Mouse (Mus musculus) midbrain, embryonic 15.5 days (tissue): ENCODE results near the gene Smug1. TPM values are rescaled to one million over a fixed set of nuclear protein-coding genes. Genes with fewer than 3 reads are reported as not detected.

Experiments used
- ATAC-seq: fragments of 200-750 bp; cut with Nextera tagmentation; replicated peaks from 2 replicates; pipeline ENCODE4 v1.8.0; 2017; ENCODE audit warnings: moderate TSS enrichment
- H3K27ac ChIP-seq: fragments of 300-500 bp; sonication (generic); 2 replicates; pipeline ENCODE4 v1.5.1; 2015; ENCODE audit warnings: mild to moderate bottlenecking, inconsistent platforms
- H3K27me3 ChIP-seq: fragments of 300-500 bp; sonication (generic); replicated peaks from 2 replicates; pipeline ENCODE4 v1.6.1; 2015; ENCODE audit warnings: inconsistent platforms
- H3K36me3 ChIP-seq: fragments of 300-500 bp; sonication (generic); replicated peaks from 2 replicates; pipeline ENCODE4 v1.6.1; 2015; ENCODE audit warnings: inconsistent platforms
- H3K4me1 ChIP-seq: fragments of 300-500 bp; sonication (generic); 2 replicates; pipeline ENCODE4 v1.6.1; 2015; ENCODE audit warnings: inconsistent platforms
- H3K4me2 ChIP-seq: fragments of 300-500 bp; sonication (generic); 2 replicates; pipeline ENCODE4 v1.6.1; 2015; ENCODE audit warnings: inconsistent platforms, mild to moderate bottlenecking, moderate library complexity
- H3K4me3 ChIP-seq: fragments of 300-500 bp; sonication (generic); 2 replicates; pipeline ENCODE4 v1.5.1; 2015; ENCODE audit warnings: mild to moderate bottlenecking, inconsistent platforms
- H3K9ac ChIP-seq: fragments of 300-500 bp; sonication (generic); 2 replicates; pipeline ENCODE4 v1.6.1; 2015; ENCODE audit warnings: mild to moderate bottlenecking, inconsistent platforms
- H3K9me3 ChIP-seq: fragments of 300-500 bp; sonication (generic); 2 replicates; pipeline ENCODE4 v1.6.1; 2016; ENCODE audit warnings: inconsistent platforms
- WGBS: fragments of 180-500 bp; shearing (Covaris S2); methylation state at CpG from one replicate; pipeline ENCODE4 v1.1.7; 2015; ENCODE audit warnings: mixed read lengths; 5-methylcytosine and 5-hydroxymethylcytosine counted together
- polyA plus RNA-seq: library from polyadenylated mRNA; unstranded; fragments of >200 nt; fragmentation: Nextera tagmentation; extraction: Ambion mirVana; gene quantifications from 2 replicates; pipeline ENCODE4 v1.2.1, GENCODE M21; 2015

Gene Smug1
- 23.4 and 24.2 TPM in 2 replicates for polyA plus RNA-seq

DNA sequence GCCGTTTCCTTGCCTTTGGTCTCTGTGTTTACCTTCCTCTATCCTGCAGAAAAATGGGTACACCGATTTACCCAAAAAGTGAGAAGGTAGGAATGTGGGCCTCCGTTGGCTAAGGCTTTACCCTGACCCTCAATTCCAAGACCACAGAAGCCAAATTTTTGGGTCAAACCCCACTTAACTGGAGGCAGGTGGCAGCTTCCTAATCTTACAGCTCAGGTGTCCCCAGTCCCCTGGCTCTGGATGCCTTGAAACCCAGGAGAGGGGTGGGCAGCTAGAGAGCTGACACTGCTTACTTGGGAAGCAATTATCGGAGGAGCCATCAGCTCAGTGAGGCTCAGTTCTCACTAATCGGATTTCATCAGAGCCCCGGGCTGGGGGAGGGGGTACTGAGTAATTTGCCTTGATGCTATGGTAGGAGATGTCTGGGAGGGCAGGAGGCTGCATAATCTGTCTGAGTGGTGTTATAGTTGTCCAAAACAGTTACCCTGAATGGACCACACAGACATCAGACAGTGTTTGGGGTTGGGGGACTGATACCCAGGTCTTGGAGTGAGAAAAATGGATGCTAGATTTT is at the start of gene Smug1:
TSS of gene Smug1 (minus strand) at position 51 of the 574 bp plus-strand sequence.
- Histone ChIP-seq H3K4me3 (no peak within 1 kb of the TSS), H3K4me2 (no peak within 1 kb of the TSS), H3K27me3 (peaks cover 51% of the 10 kb centered on the region), H3K36me3 (no peaks in the 10 kb centered on the region), H3K27ac (no peak within 1 kb of the TSS), H3K9ac (no peak within 1 kb of the TSS), H3K9me3 (no peaks in the 10 kb centered on the region), H3K4me1 (peaks cover 43% of the 10 kb centered on the region)
- WGBS, result 31% methylated on average over 6 of the region's 6 CpGs
- ATAC-seq, result no peak

DNA sequence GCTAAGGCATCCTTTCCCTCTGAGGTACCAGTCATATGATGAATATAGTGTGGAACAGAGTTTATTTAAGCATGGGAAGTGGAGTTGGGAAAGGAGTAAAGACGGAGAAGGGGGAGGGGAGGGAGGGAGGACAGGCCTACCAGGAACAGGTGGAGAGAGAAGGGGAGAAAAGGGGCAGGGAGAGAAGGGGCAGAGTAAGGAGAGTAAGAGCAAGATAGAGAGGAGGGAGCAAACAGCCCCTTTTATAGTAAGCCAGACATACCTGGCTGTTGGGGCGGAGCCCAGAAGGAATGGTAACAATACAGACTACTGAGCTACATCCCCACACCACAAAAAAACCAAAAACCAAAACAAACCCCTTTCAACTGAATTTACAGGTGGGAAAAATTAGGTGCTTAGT is 49.2 kb upstream of the Smug1 start:
- Histone ChIP-seq H3K36me3 (no peaks in the 10 kb centered on the region; the same call in 1 of the 2 replicates), H3K9ac (no peak overlapping the region), H3K27me3 (no peaks in the 10 kb centered on the region), H3K4me1 (peaks cover 48% of the 10 kb centered on the region), H3K27ac (peak overlapping the region; percentile 85), H3K9me3 (no peaks in the 10 kb centered on the region), H3K4me3 (no peak overlapping the region), H3K4me2 (peak overlapping the region; percentile 48)
- ATAC-seq, result no peak
- WGBS, result 19% methylated on average over 2 of the region's 2 CpGs

DNA sequence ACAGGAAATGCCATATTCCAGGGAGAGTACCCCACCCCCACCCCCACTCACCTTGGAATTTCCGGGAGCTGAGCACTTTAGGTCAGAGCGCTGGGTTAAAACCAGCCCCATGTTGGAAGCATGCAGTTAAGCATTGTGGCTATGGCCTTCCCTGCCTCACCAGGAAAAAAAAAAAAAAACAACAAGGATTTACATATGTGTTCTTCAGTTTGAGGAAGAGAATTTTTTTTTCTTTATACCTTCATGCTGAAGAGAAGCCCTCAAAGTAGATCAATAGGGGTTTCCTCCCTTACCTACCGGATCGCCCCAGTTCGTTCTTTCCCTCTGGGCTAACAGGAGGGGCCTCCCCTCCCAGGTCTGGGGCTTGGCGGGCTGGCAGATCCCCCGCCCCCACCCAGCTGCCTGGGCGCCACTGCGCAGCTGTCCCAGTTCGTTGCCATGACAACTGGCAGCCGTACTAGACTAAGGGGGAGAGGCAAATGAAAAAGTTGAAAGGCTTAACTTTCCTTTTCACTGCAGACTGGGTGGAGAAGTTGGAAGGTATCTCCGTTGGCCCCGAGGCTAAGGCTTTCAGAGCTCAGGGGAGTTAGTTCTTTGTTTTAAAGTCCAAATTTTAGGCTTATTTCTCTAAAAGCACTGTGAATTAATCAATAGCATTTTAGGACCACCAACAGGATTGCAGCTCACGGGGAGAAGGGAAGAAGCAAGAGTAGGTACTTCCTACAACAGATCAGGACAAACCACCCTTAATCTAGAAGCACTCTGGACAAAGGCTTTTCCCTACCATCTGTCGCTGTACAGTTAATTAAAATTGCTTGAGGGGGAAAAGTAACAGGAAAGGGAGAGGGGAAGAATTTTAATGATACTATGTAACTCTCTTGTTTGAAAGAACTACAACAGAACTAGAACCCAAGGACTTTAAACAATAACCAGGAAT is 48.3 kb upstream of the Smug1 start:
- H3K36me3 ChIP-seq, result peaks cover 4% of the 10 kb centered on the region; the same call in 1 of the 2 replicates
- peak overlapping the region; percentile 40 for H3K4me3 ChIP-seq
- H3K9ac ChIP-seq, result peak overlapping the region; percentile 12; the same call in 1 of the 2 replicates
- peak; percentile 95 for ATAC-seq
- H3K4me1 ChIP-seq, result peaks cover 43% of the 10 kb centered on the region
- H3K9me3 ChIP-seq, result no peaks in the 10 kb centered on the region
- 1% methylated on average over 15 of the region's 15 CpGs for WGBS
- peak overlapping the region; percentile 85 for H3K27ac ChIP-seq
- peak overlapping the region; percentile 48 for H3K4me2 ChIP-seq
- H3K27me3 ChIP-seq, result no peaks in the 10 kb centered on the region

DNA sequence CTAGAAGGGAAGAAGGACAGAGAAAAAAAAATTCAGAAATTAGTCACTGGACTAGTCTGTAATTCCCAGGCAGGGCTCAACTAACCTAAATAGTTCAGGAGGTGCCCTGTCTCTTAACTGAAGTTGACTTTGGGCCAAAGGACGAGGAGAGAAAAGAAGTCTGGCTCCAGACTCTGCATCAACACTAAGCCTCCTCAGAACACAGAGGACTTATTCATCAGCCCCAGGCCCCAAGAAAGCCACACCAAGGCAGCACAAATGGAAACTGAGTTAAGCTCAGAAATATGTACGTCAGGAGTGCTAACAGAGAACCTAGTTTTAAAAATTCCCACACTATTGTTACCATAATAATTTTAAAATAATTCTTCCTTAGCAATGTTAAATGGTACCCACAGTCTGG is 47.3 kb upstream of the Smug1 start:
- Histone ChIP-seq H3K9ac (peak overlapping the region; percentile 21; the same call in 1 of the 2 replicates), H3K27me3 (no peaks in the 10 kb centered on the region), H3K4me3 (peak overlapping the region; percentile 23), H3K4me2 (peak overlapping the region; percentile 40), H3K36me3 (peaks cover 4% of the 10 kb centered on the region; the same call in 1 of the 2 replicates), H3K4me1 (peaks cover 43% of the 10 kb centered on the region), H3K27ac (peak overlapping the region; percentile 68), H3K9me3 (no peaks in the 10 kb centered on the region)
- no peak; the same call in 1 of the 2 replicates for ATAC-seq
- 10% methylated on average over 2 of the region's 2 CpGs for WGBS

DNA sequence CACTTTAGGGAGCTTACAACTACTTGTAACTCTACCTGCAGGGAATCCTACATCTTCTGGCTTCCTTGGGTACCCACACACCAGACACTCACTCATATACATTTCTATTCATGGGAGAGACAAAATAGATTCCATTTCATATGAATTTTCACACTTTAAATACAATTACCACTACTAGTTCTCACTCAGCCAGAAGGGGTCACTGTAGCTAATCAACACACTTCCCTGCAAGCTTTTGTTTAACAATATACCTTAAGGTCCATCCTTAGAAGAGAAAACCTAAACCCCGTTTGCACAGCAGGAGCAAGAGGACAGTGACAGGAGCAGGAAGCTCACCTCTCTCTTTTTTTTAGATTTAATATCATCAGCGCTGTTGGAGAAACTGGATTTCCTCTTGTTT is 38.3 kb upstream of the Smug1 start:
- H3K4me3 ChIP-seq, result no peak overlapping the region
- H3K9me3 ChIP-seq, result no peaks in the 10 kb centered on the region
- 60% methylated on average over 2 of the region's 2 CpGs for WGBS
- H3K9ac ChIP-seq, result no peak overlapping the region
- no peaks in the 10 kb centered on the region for H3K4me1 ChIP-seq
- no peak for ATAC-seq
- H3K4me2 ChIP-seq, result no peak overlapping the region
- H3K36me3 ChIP-seq, result peaks cover 21% of the 10 kb centered on the region; the same call in 1 of the 2 replicates
- H3K27me3 ChIP-seq, result no peaks in the 10 kb centered on the region
- H3K27ac ChIP-seq, result 0 out of 2 replicates have a peak overlapping the region, but pooled peaks have one; percentile 29

DNA sequence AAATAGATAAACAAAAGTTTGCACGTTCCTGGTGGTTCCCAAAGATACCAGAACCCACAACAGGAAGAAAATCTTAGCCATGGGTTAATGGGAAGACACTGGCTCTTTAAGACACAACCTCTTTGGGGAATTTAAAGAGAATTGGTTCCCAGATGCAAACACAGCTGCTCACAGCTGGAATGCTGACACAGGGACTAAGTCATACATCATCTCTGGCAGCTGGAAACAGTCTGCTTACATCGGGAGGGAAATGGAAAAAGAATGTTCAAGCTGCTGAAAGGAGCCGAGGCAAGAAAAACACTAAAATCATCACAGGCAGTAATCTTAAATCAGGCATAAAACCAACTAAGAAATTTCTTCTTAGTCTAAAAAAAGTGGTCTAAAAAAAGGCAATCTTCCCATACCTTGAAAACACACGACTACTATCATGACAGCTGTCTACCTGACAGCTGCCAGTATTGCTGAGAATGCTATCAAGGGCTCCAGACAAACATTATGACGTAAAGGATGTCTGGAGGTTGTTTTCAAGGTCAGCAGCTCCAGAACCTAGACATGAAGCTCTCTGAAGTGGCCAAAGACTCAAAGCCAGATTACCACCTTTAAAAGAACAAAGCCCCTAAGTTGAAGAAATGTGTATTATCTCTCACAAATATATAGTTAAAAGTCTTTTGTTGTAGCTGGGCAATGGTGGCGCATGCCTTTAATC is 35.3 kb upstream of the Smug1 start:
- peaks cover 29% of the 10 kb centered on the region for H3K36me3 ChIP-seq
- no peak overlapping the region for H3K9ac ChIP-seq
- no peak overlapping the region for H3K4me2 ChIP-seq
- no peaks in the 10 kb centered on the region for H3K4me1 ChIP-seq
- H3K27me3 ChIP-seq, result no peaks in the 10 kb centered on the region
- no peak for ATAC-seq
- H3K4me3 ChIP-seq, result no peak overlapping the region
- no peak overlapping the region for H3K27ac ChIP-seq
- no peaks in the 10 kb centered on the region for H3K9me3 ChIP-seq
- 72% methylated on average over 6 of the region's 6 CpGs for WGBS

DNA sequence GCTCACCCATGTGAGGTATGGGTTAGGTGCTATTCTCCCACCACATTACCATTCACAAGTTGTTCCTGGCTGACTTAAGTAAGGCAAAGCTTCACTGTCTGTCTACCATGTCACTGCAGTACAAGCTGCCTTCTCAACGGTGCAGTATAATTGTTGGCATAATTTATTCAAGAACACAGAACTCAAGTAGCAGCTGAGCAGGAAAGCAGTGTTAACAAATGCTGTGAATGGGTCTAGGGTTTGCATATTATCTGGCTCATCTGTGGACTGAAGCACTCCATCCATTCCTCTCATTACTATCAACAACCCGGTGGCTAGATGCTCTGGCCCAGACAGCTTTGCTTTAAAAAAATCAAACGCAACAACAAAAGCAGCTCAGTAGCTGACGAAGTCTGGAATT is 30.9 kb upstream of the Smug1 start:
- no peak overlapping the region for H3K27ac ChIP-seq
- 83% methylated on average over 4 of the region's 4 CpGs for WGBS
- H3K27me3 ChIP-seq, result no peaks in the 10 kb centered on the region
- H3K9me3 ChIP-seq, result no peaks in the 10 kb centered on the region
- H3K4me3 ChIP-seq, result no peak overlapping the region
- no peak overlapping the region for H3K4me2 ChIP-seq
- H3K36me3 ChIP-seq, result peaks cover 29% of the 10 kb centered on the region
- H3K4me1 ChIP-seq, result no peaks in the 10 kb centered on the region
- no peak overlapping the region for H3K9ac ChIP-seq
- no peak for ATAC-seq

DNA sequence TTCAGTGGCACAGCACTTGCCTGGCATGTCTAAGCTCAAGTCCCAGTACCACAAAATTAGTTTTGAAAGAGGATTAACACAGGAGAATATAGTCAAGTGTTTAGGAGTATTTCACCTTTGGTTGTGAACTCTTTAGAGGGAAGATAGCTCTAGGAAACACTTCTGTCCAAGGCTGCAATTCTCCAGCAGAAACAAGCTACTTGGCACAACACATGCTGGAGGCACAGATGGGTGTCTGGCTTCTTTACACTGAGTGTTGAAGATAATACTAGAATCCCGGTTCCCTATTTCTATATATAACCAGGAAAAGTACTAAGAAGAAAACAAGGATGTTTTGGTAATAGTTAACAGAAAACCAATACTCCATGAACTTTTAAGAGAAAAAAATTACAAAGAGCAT is 29.9 kb upstream of the Smug1 start:
- no peak for ATAC-seq

DNA sequence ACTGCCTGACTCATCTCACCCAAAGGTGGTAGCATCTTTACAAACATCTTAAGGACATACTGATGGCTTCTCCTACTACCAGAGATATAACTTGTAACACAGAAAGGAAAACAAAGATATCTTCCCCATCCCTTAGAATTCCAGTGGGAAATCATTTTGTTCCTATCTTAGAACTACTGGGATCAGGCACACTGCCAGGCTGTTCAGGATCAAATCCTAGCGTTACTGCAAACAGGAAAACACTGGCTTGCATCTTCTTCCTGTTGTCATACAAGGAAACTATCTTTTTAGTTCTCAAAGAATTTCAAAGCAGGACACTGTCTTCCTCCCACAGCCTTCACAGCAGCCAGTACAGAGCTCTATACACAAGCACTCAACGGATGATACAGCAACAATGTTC is 26.7 kb upstream of the Smug1 start:
- Histone ChIP-seq H3K9me3 (no peaks in the 10 kb centered on the region), H3K36me3 (peaks cover 17% of the 10 kb centered on the region; the same call in 1 of the 2 replicates), H3K27ac (no peak overlapping the region), H3K27me3 (no peaks in the 10 kb centered on the region), H3K4me1 (no peaks in the 10 kb centered on the region), H3K9ac (no peak overlapping the region), H3K4me2 (no peak overlapping the region), H3K4me3 (no peak overlapping the region)
- 88% methylated on average over 2 of the region's 2 CpGs for WGBS
- ATAC-seq, result no peak

More for the DNA sequence above, 29.9 kb upstream of the Smug1 start:
- no peaks in the 10 kb centered on the region for H3K4me1 ChIP-seq
- no peak overlapping the region for H3K4me2 ChIP-seq
- WGBS, result 83% methylated on average over 1 of the region's 1 CpGs
- H3K4me3 ChIP-seq, result no peak overlapping the region
- no peak overlapping the region for H3K27ac ChIP-seq
- peaks cover 31% of the 10 kb centered on the region for H3K36me3 ChIP-seq
- H3K9me3 ChIP-seq, result no peaks in the 10 kb centered on the region
- H3K27me3 ChIP-seq, result no peaks in the 10 kb centered on the region
- H3K9ac ChIP-seq, result no peak overlapping the region

DNA sequence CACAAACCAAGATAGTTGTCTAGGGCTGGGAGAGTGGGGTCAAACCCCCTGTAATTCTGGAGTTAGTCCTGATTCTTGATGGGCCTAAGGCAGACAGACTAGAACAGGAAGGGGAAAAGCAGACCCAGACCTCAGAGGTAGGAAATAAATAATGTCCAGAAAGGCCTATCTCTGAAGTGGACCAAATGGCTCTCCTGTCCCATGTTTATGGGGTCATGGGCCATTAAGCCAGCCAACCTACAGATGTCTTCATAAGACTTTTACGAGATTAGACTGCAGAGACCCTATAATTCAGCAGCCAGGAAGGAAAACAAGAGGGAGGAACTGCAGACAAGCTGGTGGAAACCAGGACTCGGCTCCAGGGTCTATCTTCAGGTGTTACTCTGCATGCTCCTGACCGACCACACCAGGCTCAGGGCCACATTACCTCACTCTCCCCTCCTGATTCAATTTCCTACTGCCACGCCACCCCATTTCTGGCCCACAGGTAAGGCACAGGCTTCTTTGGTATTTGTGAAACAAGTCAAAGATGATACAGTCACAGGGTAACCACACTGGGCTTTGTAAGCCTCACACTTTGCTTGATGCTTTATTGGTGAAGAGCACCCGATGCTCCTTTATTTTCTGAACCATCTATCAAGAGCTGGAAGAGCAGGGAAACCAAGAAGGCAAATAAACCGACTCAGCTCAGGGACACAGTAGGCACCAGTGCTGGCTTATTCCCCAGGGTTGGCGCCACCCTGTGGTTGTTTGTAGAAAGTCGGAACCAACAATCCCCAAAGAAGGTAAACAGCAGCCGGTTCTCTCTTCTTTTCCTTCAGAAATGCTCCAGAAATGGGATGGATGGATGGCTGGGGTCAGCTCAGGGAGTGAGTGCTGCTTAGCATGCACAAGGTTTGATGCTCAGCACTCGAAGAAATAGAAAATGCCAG is 23.9 kb upstream of the Smug1 start:
- no peak overlapping the region for H3K4me2 ChIP-seq
- ATAC-seq, result no peak
- H3K27me3 ChIP-seq, result no peaks in the 10 kb centered on the region
- H3K9ac ChIP-seq, result no peak overlapping the region
- peaks cover 10% of the 10 kb centered on the region; the same call in 1 of the 2 replicates for H3K36me3 ChIP-seq
- WGBS, result 66% methylated on average over 10 of the region's 10 CpGs
- no peak overlapping the region for H3K27ac ChIP-seq
- no peaks in the 10 kb centered on the region for H3K9me3 ChIP-seq
- no peak overlapping the region for H3K4me3 ChIP-seq
- no peaks in the 10 kb centered on the region for H3K4me1 ChIP-seq

DNA sequence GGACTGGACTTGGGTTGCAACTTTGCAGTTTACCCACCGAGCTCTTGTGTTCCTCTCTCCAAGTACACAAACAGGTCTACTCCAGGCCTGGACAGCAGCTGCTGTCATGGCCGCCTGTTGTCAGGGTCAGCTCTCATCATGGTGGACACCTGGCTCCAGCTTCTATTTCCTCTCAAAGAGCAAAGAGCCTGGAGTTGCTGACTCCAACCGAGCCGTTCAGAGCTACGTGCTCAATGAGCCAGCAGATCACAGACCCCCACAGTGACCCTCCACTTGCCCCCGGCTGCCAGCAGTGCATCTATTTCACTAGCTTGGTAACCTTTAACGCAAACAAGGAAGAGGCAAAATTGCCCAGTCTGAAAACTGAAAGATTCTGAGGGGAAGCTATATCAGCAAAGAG is 23.2 kb upstream of the Smug1 start:
- Histone ChIP-seq H3K36me3 (peaks cover 10% of the 10 kb centered on the region; the same call in 1 of the 2 replicates), H3K4me3 (no peak overlapping the region), H3K9ac (no peak overlapping the region), H3K27me3 (no peaks in the 10 kb centered on the region), H3K4me2 (no peak overlapping the region), H3K9me3 (no peaks in the 10 kb centered on the region), H3K4me1 (no peaks in the 10 kb centered on the region), H3K27ac (no peak overlapping the region)
- WGBS, result 85% methylated on average over 7 of the region's 7 CpGs
- ATAC-seq, result no peak
